Mouse (Mus musculus) cortical plate, adult 2 months (tissue): ENCODE data around the gene Tmem115.

Source experiments
- CTCF ChIP-seq: fragments of 200-500 bp; IDR thresholded peaks from 2 replicates; pipeline ENCODE4 v1.5.1; 2011; ENCODE audit warnings: mild to moderate bottlenecking, control low read depth, low read length; ENCODE audit not compliant: insufficient read depth; ENCODE audit errors: extremely low read depth
- POLR2A ChIP-seq: fragments of 200-500 bp; IDR thresholded peaks from 2 replicates; pipeline ENCODE4 v1.6.1; 2011; ENCODE audit warnings: mild to moderate bottlenecking, low read length, control low read depth; ENCODE audit not compliant: insufficient read depth; ENCODE audit errors: extremely low read depth

DNA sequence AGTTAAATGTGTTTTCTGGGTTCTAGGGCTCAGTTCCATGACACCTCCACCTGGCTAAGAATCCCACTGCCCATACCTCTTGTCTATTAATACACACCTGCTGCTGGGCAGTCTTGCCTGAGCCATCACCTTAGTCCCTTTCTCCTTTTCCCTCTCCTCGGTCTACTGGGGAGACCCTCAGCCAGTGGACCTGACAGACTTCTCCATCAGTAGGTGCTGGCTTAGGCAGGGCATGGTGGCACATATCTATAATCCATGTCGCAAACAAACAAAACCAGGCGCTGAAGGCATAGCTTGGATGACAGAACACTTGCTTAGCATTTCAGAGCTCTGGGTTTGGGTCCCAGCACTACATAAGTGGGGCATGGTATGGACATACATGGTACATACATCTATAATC lies 5.0 kb downstream of the Tmem115 start:
- no peak for TF ChIP-seq CTCF
- TF ChIP-seq POLR2A, result no peak
